Mouse (Mus musculus): ENCODE measurements around the gene Aagab. TPM values are rescaled to one million over a fixed set of nuclear protein-coding genes. Genes with fewer than 3 reads are reported as not detected.

Gene Aagab
- polyA plus RNA-seq, 1 experiment: 10.9 TPM

- WGBS: 69% methylated on average over 3 of the region's 3 CpGs
- Histone ChIP-seq H3K4me3 (replicated peaks; ENCODE audit: extremely low read depth, low read depth, low read length) (no peak overlapping the region), H3K4me1 (ENCODE audit: control insufficient read depth, insufficient read depth, low read length) (peaks cover 3% of the 10 kb centered on the region)
- TF ChIP-seq POLR2A (IDR thresholded peaks at IDR 0.05; ENCODE audit: borderline replicate concordance, extremely low read depth, low read depth, low read length) (no peak), CTCF (IDR thresholded peaks at IDR 0.05; ENCODE audit: insufficient read depth, low read length) (no peak)
- DNase-seq: no peak
Measured at GRCm38 (mm10) chr9:63673494-63673805, 71.0 kb downstream of the Aagab start.

GRCm38 (mm10) chr9:63674613-63675012, 72.2 kb downstream of the Aagab start:
- no peak for DNase-seq
- H3K4me3 ChIP-seq (replicated peaks; ENCODE audit: extremely low read depth, low read depth, low read length): no peak overlapping the region
- WGBS: 72% methylated on average over 10 of the region's 10 CpGs
- H3K4me1 ChIP-seq (ENCODE audit: control insufficient read depth, insufficient read depth, low read length): peaks cover 3% of the 10 kb centered on the region
- TF ChIP-seq CTCF (IDR thresholded peaks at IDR 0.05; ENCODE audit: insufficient read depth, low read length) (no peak), POLR2A (IDR thresholded peaks at IDR 0.05; ENCODE audit: borderline replicate concordance, extremely low read depth, low read depth, low read length) (no peak)

- no peak for TF ChIP-seq CTCF (IDR thresholded peaks at IDR 0.05; ENCODE audit: insufficient read depth, low read length)
- TF ChIP-seq POLR2A (IDR thresholded peaks at IDR 0.05; ENCODE audit: borderline replicate concordance, extremely low read depth, low read depth, low read length): no peak
- no peak overlapping the region for H3K4me3 ChIP-seq (replicated peaks; ENCODE audit: extremely low read depth, low read depth, low read length)
- DNase-seq: no peak
- H3K4me1 ChIP-seq (ENCODE audit: control insufficient read depth, insufficient read depth, low read length): no peaks in the 10 kb centered on the region; the same call in 1 of the 2 replicates
- WGBS: 51% methylated on average over 3 of the region's 3 CpGs
Measured at GRCm38 (mm10) chr9:63677621-63678020, 75.2 kb downstream of the Aagab start.

- no peak overlapping the region for H3K4me3 ChIP-seq (replicated peaks; ENCODE audit: extremely low read depth, low read depth, low read length)
- DNase-seq: no peak
- no peaks in the 10 kb centered on the region; the same call in 1 of the 2 replicates for H3K4me1 ChIP-seq (ENCODE audit: control insufficient read depth, insufficient read depth, low read length)
- 67% methylated on average over 1 of the region's 1 CpGs for WGBS
- TF ChIP-seq POLR2A (IDR thresholded peaks at IDR 0.05; ENCODE audit: borderline replicate concordance, extremely low read depth, low read depth, low read length) (no peak), CTCF (IDR thresholded peaks at IDR 0.05; ENCODE audit: insufficient read depth, low read length) (no peak)
Measured at GRCm38 (mm10) chr9:63678076-63678475, 75.6 kb downstream of the Aagab start.

- DNase-seq: no peak
- TF ChIP-seq CTCF (IDR thresholded peaks at IDR 0.05; ENCODE audit: insufficient read depth, low read length) (no peak), POLR2A (IDR thresholded peaks at IDR 0.05; ENCODE audit: borderline replicate concordance, extremely low read depth, low read depth, low read length) (no peak)
- Histone ChIP-seq H3K4me3 (replicated peaks; ENCODE audit: extremely low read depth, low read depth, low read length) (no peak overlapping the region), H3K4me1 (ENCODE audit: control insufficient read depth, insufficient read depth, low read length) (no peaks in the 10 kb centered on the region; the same call in 1 of the 2 replicates)
- 56% methylated on average over 9 of the region's 9 CpGs for WGBS
Measured at GRCm38 (mm10) chr9:63682301-63682700, 79.8 kb downstream of the Aagab start.

- no peak overlapping the region for H3K4me3 ChIP-seq (replicated peaks; ENCODE audit: extremely low read depth, low read depth, low read length)
- no peak for DNase-seq
- peaks cover 3% of the 10 kb centered on the region for H3K4me1 ChIP-seq (ENCODE audit: control insufficient read depth, insufficient read depth, low read length)
- no peak for TF ChIP-seq POLR2A (IDR thresholded peaks at IDR 0.05; ENCODE audit: borderline replicate concordance, extremely low read depth, low read depth, low read length)
- TF ChIP-seq CTCF (IDR thresholded peaks at IDR 0.05; ENCODE audit: insufficient read depth, low read length): no peak
- 84% methylated on average over 2 of the region's 2 CpGs for WGBS
Measured at GRCm38 (mm10) chr9:63682943-63683342, 80.5 kb downstream of the Aagab start.

GRCm38 (mm10) chr9:63684277-63684676, 81.8 kb downstream of the Aagab start:
- Histone ChIP-seq H3K4me3 (replicated peaks; ENCODE audit: extremely low read depth, low read depth, low read length) (no peak overlapping the region), H3K4me1 (ENCODE audit: control insufficient read depth, insufficient read depth, low read length) (peaks cover 4% of the 10 kb centered on the region)
- DNase-seq: no peak
- no peak for TF ChIP-seq CTCF (IDR thresholded peaks at IDR 0.05; ENCODE audit: insufficient read depth, low read length)
- no peak for TF ChIP-seq POLR2A (IDR thresholded peaks at IDR 0.05; ENCODE audit: borderline replicate concordance, extremely low read depth, low read depth, low read length)
- WGBS: 92% methylated on average over 6 of the region's 6 CpGs

- 78% methylated on average over 5 of the region's 5 CpGs for WGBS
- H3K4me3 ChIP-seq (replicated peaks; ENCODE audit: extremely low read depth, low read depth, low read length): no peak overlapping the region
- TF ChIP-seq POLR2A (IDR thresholded peaks at IDR 0.05; ENCODE audit: borderline replicate concordance, extremely low read depth, low read depth, low read length): no peak
- TF ChIP-seq CTCF (IDR thresholded peaks at IDR 0.05; ENCODE audit: insufficient read depth, low read length): no peak
- DNase-seq: no peak
- peaks cover 4% of the 10 kb centered on the region for H3K4me1 ChIP-seq (ENCODE audit: control insufficient read depth, insufficient read depth, low read length)
Measured at GRCm38 (mm10) chr9:63685352-63685751, 82.9 kb downstream of the Aagab start.

- no peak overlapping the region for H3K4me3 ChIP-seq (replicated peaks; ENCODE audit: extremely low read depth, low read depth, low read length)
- DNase-seq: no peak
- H3K4me1 ChIP-seq (ENCODE audit: control insufficient read depth, insufficient read depth, low read length): peaks cover 7% of the 10 kb centered on the region
- no peak for TF ChIP-seq POLR2A (IDR thresholded peaks at IDR 0.05; ENCODE audit: borderline replicate concordance, extremely low read depth, low read depth, low read length)
- TF ChIP-seq CTCF (IDR thresholded peaks at IDR 0.05; ENCODE audit: insufficient read depth, low read length): no peak
- WGBS: 40% methylated on average over 7 of the region's 7 CpGs
Measured at GRCm38 (mm10) chr9:63687413-63688015, 85.1 kb downstream of the Aagab start.

- peaks cover 9% of the 10 kb centered on the region for H3K4me1 ChIP-seq (ENCODE audit: control insufficient read depth, insufficient read depth, low read length)
- no peak for TF ChIP-seq POLR2A (IDR thresholded peaks at IDR 0.05; ENCODE audit: borderline replicate concordance, extremely low read depth, low read depth, low read length)
- TF ChIP-seq CTCF (IDR thresholded peaks at IDR 0.05; ENCODE audit: insufficient read depth, low read length): no peak
- DNase-seq: no peak
- H3K4me3 ChIP-seq (replicated peaks; ENCODE audit: extremely low read depth, low read depth, low read length): no peak overlapping the region
- WGBS: 85% methylated on average over 1 of the region's 1 CpGs
Measured at GRCm38 (mm10) chr9:63690511-63690910, 88.1 kb downstream of the Aagab start.
